Mouse (Mus musculus): Measurements from ENCODE around the gene Prkd3. TPM values are rescaled to one million over a fixed set of nuclear protein-coding genes. Genes with fewer than 3 reads are reported as not detected.

The Prkd3 gene
- polyA plus RNA-seq, 1 experiment from 2014 or later, result 44.8 TPM

GRCm38 (mm10) chr17:78968500-78968899 is 52.1 kb downstream of the Prkd3 start:
- H3K9ac ChIP-seq (ENCODE audit: low read length), result no peak overlapping the region

GRCm38 (mm10) chr17:78966092-78966883 is 54.3 kb downstream of the Prkd3 start:
- ATAC-seq (replicated peaks; ENCODE audit: low FRiP score, low TSS enrichment, low read depth), result no peak
- H3K36me3 ChIP-seq (ENCODE audit: control insufficient read depth, insufficient read depth, low read length), result peaks cover 71% of the 10 kb centered on the region
- no peak overlapping the region for H3K9ac ChIP-seq (ENCODE audit: low read length)

More at GRCm38 (mm10) chr17:78968500-78968899, 52.1 kb downstream of the Prkd3 start:
- Histone ChIP-seq H3K4me2 (ENCODE audit: low read length) (no peak overlapping the region), H3K4me3 (ENCODE audit: low read depth, low read length) (no peak overlapping the region), H3K9me3 (ENCODE audit: control insufficient read depth, low read length) (no peaks in the 10 kb centered on the region), H3K4me1 (replicated peaks; ENCODE audit: control insufficient read depth, insufficient read depth, low read length) (no peaks in the 10 kb centered on the region), H3K27me3 (replicated peaks; ENCODE audit: control insufficient read depth, insufficient read depth, low read length) (no peaks in the 10 kb centered on the region), H3K36me3 (ENCODE audit: control insufficient read depth, insufficient read depth, low read length) (peaks cover 72% of the 10 kb centered on the region), H3K27ac (ENCODE audit: low read depth) (no peak overlapping the region)
- WGBS, result 71% methylated on average over 3 of the region's 3 CpGs
- DNase-seq (ENCODE audit: low spot score) (no peak), ATAC-seq (replicated peaks; ENCODE audit: low FRiP score, low TSS enrichment, low read depth) (no peak)

GRCm38 (mm10) chr17:78964387-78964786 is 56.2 kb downstream of the Prkd3 start:
- no peaks in the 10 kb centered on the region for H3K27me3 ChIP-seq (replicated peaks; ENCODE audit: control insufficient read depth, insufficient read depth, low read length)
- H3K4me2 ChIP-seq (ENCODE audit: low read length), result no peak overlapping the region
- WGBS, result 82% methylated on average over 1 of the region's 1 CpGs
- no peak overlapping the region for H3K9ac ChIP-seq (ENCODE audit: low read length)
- no peaks in the 10 kb centered on the region for H3K9me3 ChIP-seq (ENCODE audit: control insufficient read depth, low read length)
- DNase-seq (ENCODE audit: low spot score) (no peak), ATAC-seq (replicated peaks; ENCODE audit: low FRiP score, low TSS enrichment, low read depth) (no peak)
- H3K4me3 ChIP-seq (ENCODE audit: low read depth, low read length), result no peak overlapping the region
- H3K4me1 ChIP-seq (replicated peaks; ENCODE audit: control insufficient read depth, insufficient read depth, low read length), result no peaks in the 10 kb centered on the region
- H3K27ac ChIP-seq (ENCODE audit: low read depth), result no peak overlapping the region
- H3K36me3 ChIP-seq (ENCODE audit: control insufficient read depth, insufficient read depth, low read length), result peaks cover 73% of the 10 kb centered on the region

More at GRCm38 (mm10) chr17:78966092-78966883, 54.3 kb downstream of the Prkd3 start:
- H3K9me3 ChIP-seq (ENCODE audit: control insufficient read depth, low read length), result no peaks in the 10 kb centered on the region
- no peaks in the 10 kb centered on the region for H3K4me1 ChIP-seq (replicated peaks; ENCODE audit: control insufficient read depth, insufficient read depth, low read length)
- no peak overlapping the region for H3K4me2 ChIP-seq (ENCODE audit: low read length)
- no peaks in the 10 kb centered on the region for H3K27me3 ChIP-seq (replicated peaks; ENCODE audit: control insufficient read depth, insufficient read depth, low read length)
- H3K4me3 ChIP-seq (ENCODE audit: low read depth, low read length), result no peak overlapping the region
- 90% methylated on average over 11 of the region's 11 CpGs for WGBS
- no peak overlapping the region for H3K27ac ChIP-seq (ENCODE audit: low read depth)
- no peak for DNase-seq (ENCODE audit: low spot score)

- Histone ChIP-seq H3K27me3 (replicated peaks; ENCODE audit: control insufficient read depth, insufficient read depth, low read length) (no peaks in the 10 kb centered on the region), H3K9me3 (ENCODE audit: control insufficient read depth, low read length) (no peaks in the 10 kb centered on the region), H3K27ac (ENCODE audit: low read depth) (no peak overlapping the region), H3K9ac (ENCODE audit: low read length) (no peak overlapping the region), H3K4me1 (replicated peaks; ENCODE audit: control insufficient read depth, insufficient read depth, low read length) (no peaks in the 10 kb centered on the region), H3K4me3 (ENCODE audit: low read depth, low read length) (no peak overlapping the region), H3K4me2 (ENCODE audit: low read length) (no peak overlapping the region), H3K36me3 (ENCODE audit: control insufficient read depth, insufficient read depth, low read length) (peaks cover 84% of the 10 kb centered on the region)
- DNase-seq (ENCODE audit: low spot score) (no peak), ATAC-seq (replicated peaks; ENCODE audit: low FRiP score, low TSS enrichment, low read depth) (no peak)
- 76% methylated on average over 6 of the region's 6 CpGs for WGBS
These were observed 61.1 kb downstream of the Prkd3 start for GRCm38 (mm10) chr17:78959473-78959872.

- 82% methylated on average over 8 of the region's 8 CpGs for WGBS
- DNase-seq (ENCODE audit: low spot score), result no peak
- no peaks in the 10 kb centered on the region for H3K27me3 ChIP-seq (replicated peaks; ENCODE audit: control insufficient read depth, insufficient read depth, low read length)
- H3K4me1 ChIP-seq (replicated peaks; ENCODE audit: control insufficient read depth, insufficient read depth, low read length), result no peaks in the 10 kb centered on the region
- ATAC-seq (replicated peaks; ENCODE audit: low FRiP score, low TSS enrichment, low read depth), result no peak
- H3K4me2 ChIP-seq (ENCODE audit: low read length), result no peak overlapping the region
- no peaks in the 10 kb centered on the region for H3K9me3 ChIP-seq (ENCODE audit: control insufficient read depth, low read length)
- peaks cover 87% of the 10 kb centered on the region for H3K36me3 ChIP-seq (ENCODE audit: control insufficient read depth, insufficient read depth, low read length)
- H3K4me3 ChIP-seq (ENCODE audit: low read depth, low read length), result no peak overlapping the region
- H3K9ac ChIP-seq (ENCODE audit: low read length), result no peak overlapping the region
- H3K27ac ChIP-seq (ENCODE audit: low read depth), result no peak overlapping the region
These were observed 67.4 kb downstream of the Prkd3 start for GRCm38 (mm10) chr17:78953240-78953639.

GRCm38 (mm10) chr17:78952070-78952469 is 68.5 kb downstream of the Prkd3 start:
- DNase-seq (ENCODE audit: low spot score), result no peak
- no peaks in the 10 kb centered on the region for H3K4me1 ChIP-seq (replicated peaks; ENCODE audit: control insufficient read depth, insufficient read depth, low read length)
- no peaks in the 10 kb centered on the region for H3K27me3 ChIP-seq (replicated peaks; ENCODE audit: control insufficient read depth, insufficient read depth, low read length)
- H3K27ac ChIP-seq (ENCODE audit: low read depth), result no peak overlapping the region
- 84% methylated on average over 5 of the region's 5 CpGs for WGBS
- H3K9ac ChIP-seq (ENCODE audit: low read length), result no peak overlapping the region
- H3K36me3 ChIP-seq (ENCODE audit: control insufficient read depth, insufficient read depth, low read length), result peaks cover 88% of the 10 kb centered on the region
- no peak overlapping the region for H3K4me2 ChIP-seq (ENCODE audit: low read length)
- no peaks in the 10 kb centered on the region for H3K9me3 ChIP-seq (ENCODE audit: control insufficient read depth, low read length)
- ATAC-seq (replicated peaks; ENCODE audit: low FRiP score, low TSS enrichment, low read depth), result no peak
- no peak overlapping the region for H3K4me3 ChIP-seq (ENCODE audit: low read depth, low read length)

- Histone ChIP-seq H3K36me3 (ENCODE audit: control insufficient read depth, insufficient read depth, low read length) (peaks cover 89% of the 10 kb centered on the region), H3K9ac (ENCODE audit: low read length) (no peak overlapping the region), H3K4me3 (ENCODE audit: low read depth, low read length) (no peak overlapping the region), H3K4me2 (ENCODE audit: low read length) (no peak overlapping the region), H3K27ac (ENCODE audit: low read depth) (no peak overlapping the region), H3K27me3 (replicated peaks; ENCODE audit: control insufficient read depth, insufficient read depth, low read length) (no peaks in the 10 kb centered on the region), H3K4me1 (replicated peaks; ENCODE audit: control insufficient read depth, insufficient read depth, low read length) (no peaks in the 10 kb centered on the region), H3K9me3 (ENCODE audit: control insufficient read depth, low read length) (no peaks in the 10 kb centered on the region)
- DNase-seq (ENCODE audit: low spot score), result no peak
- ATAC-seq (replicated peaks; ENCODE audit: low FRiP score, low TSS enrichment, low read depth), result no peak
- 93% methylated on average over 5 of the region's 5 CpGs for WGBS
These were observed 69.4 kb downstream of the Prkd3 start for GRCm38 (mm10) chr17:78951225-78951624.

GRCm38 (mm10) chr17:78942579-78942978 is 78.0 kb downstream of the Prkd3 start:
- ATAC-seq (replicated peaks; ENCODE audit: low FRiP score, low TSS enrichment, low read depth) (no peak), DNase-seq (ENCODE audit: low spot score) (no peak)
- Histone ChIP-seq H3K4me1 (replicated peaks; ENCODE audit: control insufficient read depth, insufficient read depth, low read length) (0 out of 2 replicates have a peak, but pooled peaks cover 2% of the 10 kb centered on the region), H3K27ac (ENCODE audit: low read depth) (no peak overlapping the region), H3K4me2 (ENCODE audit: low read length) (no peak overlapping the region), H3K4me3 (ENCODE audit: low read depth, low read length) (no peak overlapping the region), H3K9ac (ENCODE audit: low read length) (no peak overlapping the region), H3K27me3 (replicated peaks; ENCODE audit: control insufficient read depth, insufficient read depth, low read length) (no peaks in the 10 kb centered on the region), H3K9me3 (ENCODE audit: control insufficient read depth, low read length) (no peaks in the 10 kb centered on the region), H3K36me3 (ENCODE audit: control insufficient read depth, insufficient read depth, low read length) (peaks cover 55% of the 10 kb centered on the region)
- WGBS, result 50% methylated on average over 11 of the region's 11 CpGs

GRCm38 (mm10) chr17:78938927-78939326 is 81.7 kb downstream of the Prkd3 start:
- Histone ChIP-seq H3K27ac (ENCODE audit: low read depth) (no peak overlapping the region), H3K27me3 (replicated peaks; ENCODE audit: control insufficient read depth, insufficient read depth, low read length) (no peaks in the 10 kb centered on the region), H3K4me1 (replicated peaks; ENCODE audit: control insufficient read depth, insufficient read depth, low read length) (0 out of 2 replicates have a peak, but pooled peaks cover 4% of the 10 kb centered on the region), H3K36me3 (ENCODE audit: control insufficient read depth, insufficient read depth, low read length) (peaks cover 45% of the 10 kb centered on the region), H3K4me3 (ENCODE audit: low read depth, low read length) (no peak overlapping the region), H3K9ac (ENCODE audit: low read length) (no peak overlapping the region), H3K4me2 (ENCODE audit: low read length) (no peak overlapping the region), H3K9me3 (ENCODE audit: control insufficient read depth, low read length) (no peaks in the 10 kb centered on the region)
- DNase-seq (ENCODE audit: low spot score), result no peak
- whole genome bisulfite sequencing, result 92% methylated on average over 4 of the region's 4 CpGs
- no peak for ATAC-seq (replicated peaks; ENCODE audit: low FRiP score, low TSS enrichment, low read depth)
